Mouse (Mus musculus) CH12.LX (cell line): Measurements from ENCODE around the gene Adap1.

Source experiments
- CTCF ChIP-seq, 2 experiments: IDR thresholded peaks in 1 of 2; conservative IDR thresholded peaks in 1 of 2; 2 replicates each; pipeline ENCODE4 v1.5.1; 2011 to 2012; ENCODE audit warnings: low read depth in 2 of 2, low read length in 2 of 2, improper control_type of control experiment in 1 of 2, inconsistent platforms in 1 of 2, mild to moderate bottlenecking in 1 of 2, moderate library complexity in 1 of 2
- NELFE ChIP-seq: IDR thresholded peaks from 2 replicates; pipeline ENCODE4 v1.6.1; 2011; ENCODE audit warnings: low read depth, low read length, improper control_type of control experiment
- POLR2A ChIP-seq: IDR thresholded peaks from 2 replicates; pipeline ENCODE4 v1.6.1; 2011; ENCODE audit warnings: low read depth, mild to moderate bottlenecking, improper control_type of control experiment, low read length

DNA sequence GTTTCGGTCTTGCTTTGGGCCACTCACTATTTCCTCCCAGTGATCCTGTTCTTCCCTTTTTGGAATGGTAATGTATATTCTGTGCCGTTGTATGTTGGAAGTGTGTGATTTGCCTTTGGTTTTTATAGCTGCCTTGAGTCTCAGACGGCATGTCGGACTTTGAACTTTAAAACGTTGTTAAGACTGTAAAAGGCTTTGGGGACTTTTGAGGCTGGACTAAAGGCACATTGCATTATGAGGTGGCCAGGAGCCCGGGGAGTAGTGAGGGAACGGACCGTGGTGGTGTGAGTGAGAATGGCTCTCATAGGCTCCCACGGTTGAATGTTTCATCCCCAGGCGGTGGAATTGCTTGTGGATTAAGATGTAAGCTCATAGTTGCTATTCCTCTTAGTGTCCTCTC is 28.3 kb downstream of the Adap1 start:
- TF ChIP-seq CTCF (conservative IDR thresholded peaks at IDR 0.05 in 1 of 2, IDR thresholded peaks at IDR 0.05 in 1 of 2; ENCODE audit: low read depth in 2 of 2, low read length in 2 of 2) (no peak), NELFE (no peak), POLR2A (no peak)
